Mouse (Mus musculus) intestine, postnatal 0 days (tissue): ENCODE measurements around the gene Atad2b. TPM values are rescaled to one million over a fixed set of nuclear protein-coding genes. Genes with fewer than 3 reads are reported as not detected.
A peak's percentile ranks its signal among the peaks of the same experiment; 100 is the strongest.
"Not testable (repeated sequence)": the region's sequence is repeated elsewhere in the genome, so short reads cannot be mapped to it uniquely, and the experiment has no call there.

Experiments used
- ATAC-seq: fragments of 200-750 bp; cut with Nextera tagmentation; 2 replicates; pipeline ENCODE4 v1.8.0; 2017; ENCODE audit warnings: mild to moderate bottlenecking, moderate TSS enrichment, moderate library complexity
- H3K27ac ChIP-seq: fragments of 300-500 bp; sonication (generic); 2 replicates; pipeline ENCODE4 v1.5.1; 2014; ENCODE audit warnings: mild to moderate bottlenecking, low read depth, low read length, moderate library complexity
- H3K27me3 ChIP-seq: fragments of 300-500 bp; sonication (generic); replicated peaks from 2 replicates; pipeline ENCODE4 v1.6.1; 2014; ENCODE audit warnings: low read length, mixed read lengths; ENCODE audit not compliant: control insufficient read depth, insufficient read depth
- H3K36me3 ChIP-seq: fragments of 300-500 bp; sonication (generic); 2 replicates; pipeline ENCODE4 v1.6.1; 2014; ENCODE audit warnings: mild to moderate bottlenecking, moderate library complexity; ENCODE audit not compliant: control insufficient read depth, insufficient read depth
- H3K4me1 ChIP-seq: fragments of 300-500 bp; sonication (generic); replicated peaks from 2 replicates; pipeline ENCODE4 v1.6.1; 2014; ENCODE audit warnings: antibody characterized with exemption, low read length, mixed read lengths; ENCODE audit not compliant: control insufficient read depth, insufficient read depth
- H3K4me2 ChIP-seq: fragments of 300-500 bp; sonication (generic); replicated peaks from 2 replicates; pipeline ENCODE4 v1.6.1; 2014; ENCODE audit warnings: low read depth, mild to moderate bottlenecking, moderate library complexity
- H3K4me3 ChIP-seq: fragments of 300-500 bp; sonication (generic); 2 replicates; pipeline ENCODE4 v1.5.1; 2014; ENCODE audit warnings: low read depth, low read length
- H3K9ac ChIP-seq: fragments of 300-500 bp; sonication (generic); 2 replicates; pipeline ENCODE4 v1.6.1; 2014; ENCODE audit warnings: mild to moderate bottlenecking, low read depth, low read length
- H3K9me3 ChIP-seq: fragments of 300-500 bp; sonication (generic); 2 replicates; pipeline ENCODE4 v1.6.1; 2016; ENCODE audit warnings: mixed run types; ENCODE audit not compliant: control insufficient read depth
- CTCF ChIP-seq: sonication (generic); IDR thresholded peaks from 2 replicates; pipeline ENCODE4 v1.5.1; 2016; ENCODE audit warnings: low read depth, mild to moderate bottlenecking, control low read depth, antibody characterized with exemption, moderate library complexity
- WGBS: fragments of 180-500 bp; shearing (Covaris S2); extraction: QIAGEN DNeasy Blood & Tissue Kit; methylation state at CpG from one replicate; pipeline ENCODE4 v1.1.7; 2014; 5-methylcytosine and 5-hydroxymethylcytosine counted together
- polyA plus RNA-seq: library from polyadenylated mRNA; unstranded; fragments of >200 nt; fragmentation: Nextera tagmentation; extraction: Ambion mirVana; gene quantifications from 2 replicates; pipeline ENCODE4 v1.2.1, GENCODE M21; 2015

Atad2b gene
- polyA plus RNA-seq, 1 experiment from 2014 or later = 5.5 TPM

- no peaks in the 10 kb centered on the region for H3K27me3 ChIP-seq
- H3K9ac ChIP-seq = peak within 1 kb of the TSS; percentile 91
- H3K36me3 ChIP-seq = no peaks in the 10 kb centered on the region
- H3K4me3 ChIP-seq = peak within 1 kb of the TSS; percentile 73
- H3K27ac ChIP-seq = peak within 1 kb of the TSS; percentile 98
- peak; percentile 48 for TF ChIP-seq CTCF
- peak; percentile 97 for ATAC-seq
- peak within 1 kb of the TSS; percentile 89 for H3K4me2 ChIP-seq
- WGBS = under 1% methylated on average over 124 of the region's 125 CpGs
- H3K4me1 ChIP-seq = no peaks in the 10 kb centered on the region
- no peaks in the 10 kb centered on the region for H3K9me3 ChIP-seq
These were observed 9.9 kb upstream of the Atad2b start, which contains the start of gene Ubxn2a for GRCm38 (mm10) chr12:4906951-4907906. Gene Ubxn2a, minus strand, starts transcription at chr12:4907705.

DNA sequence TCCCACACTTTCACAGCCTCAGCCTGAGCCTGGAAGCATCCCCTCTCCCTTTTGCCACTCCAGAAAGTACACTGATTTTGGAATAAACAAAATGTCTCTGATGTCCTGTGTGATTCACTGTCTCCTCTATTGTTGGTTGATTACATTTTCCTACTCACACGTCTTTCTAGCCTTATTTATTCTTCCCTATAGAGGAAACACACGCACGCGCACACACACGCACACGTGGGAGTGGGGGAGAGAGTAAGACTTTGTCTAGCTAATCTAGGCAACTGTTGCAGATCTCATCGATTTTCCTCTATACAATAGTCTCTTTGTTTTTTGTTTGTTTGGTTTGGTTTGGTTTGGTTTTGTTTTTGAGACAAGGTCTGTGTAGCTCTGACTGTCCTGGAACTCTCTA is 8.8 kb upstream of the Atad2b start:
- Histone ChIP-seq H3K27me3 (no peaks in the 10 kb centered on the region), H3K9ac (no peak overlapping the region), H3K4me2 (peak overlapping the region; percentile 89; the same call in 1 of the 2 replicates), H3K27ac (no peak overlapping the region), H3K36me3 (no peaks in the 10 kb centered on the region), H3K9me3 (no peaks in the 10 kb centered on the region), H3K4me1 (0 out of 2 replicates have a peak, but pooled peaks cover 3% of the 10 kb centered on the region), H3K4me3 (no peak overlapping the region; the same call in 1 of the 2 replicates)
- WGBS = 90% methylated on average over 7 of the region's 7 CpGs
- ATAC-seq = no peak
- no peak for TF ChIP-seq CTCF

DNA sequence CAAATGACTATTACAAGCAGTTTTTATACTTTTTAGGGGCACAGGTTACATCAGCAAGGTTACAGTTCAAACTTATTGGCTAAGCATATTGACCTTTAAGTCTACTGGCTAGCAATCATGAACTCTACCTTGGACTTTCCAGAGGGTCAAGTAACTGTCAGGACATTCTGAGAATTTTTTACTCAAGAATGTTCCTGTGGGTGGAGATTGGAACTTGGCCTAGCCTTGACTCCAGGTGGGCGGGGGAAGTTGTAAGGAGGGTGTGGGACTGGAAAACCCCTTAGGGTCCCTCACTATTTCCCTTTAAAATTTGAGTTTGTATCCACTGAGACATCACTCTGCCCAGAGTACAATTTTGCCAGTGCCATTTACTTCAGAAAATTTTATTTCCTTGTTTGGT is 6.7 kb upstream of the Atad2b start:
- H3K9ac ChIP-seq, H3K4me2 ChIP-seq, H3K27me3 ChIP-seq, H3K4me1 ChIP-seq, H3K9me3 ChIP-seq, H3K36me3 ChIP-seq, ATAC-seq, H3K4me3 ChIP-seq, H3K27ac ChIP-seq: not testable (repeated sequence)
- 86% methylated on average over 1 of the region's 1 CpGs for WGBS

- 72% methylated on average over 4 of the region's 4 CpGs for WGBS
- no peak overlapping the region for H3K27ac ChIP-seq
These were observed 5.4 kb upstream of the Atad2b start for GRCm38 (mm10) chr12:4911716-4912115.

GRCm38 (mm10) chr12:4914441-4914840 is 2.7 kb upstream of the Atad2b start:
- no peaks in the 10 kb centered on the region for H3K36me3 ChIP-seq
- H3K27ac ChIP-seq = no peak overlapping the region
- H3K27me3 ChIP-seq = no peaks in the 10 kb centered on the region
- no peak overlapping the region for H3K9ac ChIP-seq
- WGBS = 57% methylated on average over 3 of the region's 3 CpGs
- H3K9me3 ChIP-seq = no peaks in the 10 kb centered on the region
- no peak for ATAC-seq
- H3K4me1 ChIP-seq = 0 out of 2 replicates have a peak, but pooled peaks cover 3% of the 10 kb centered on the region
- no peak overlapping the region for H3K4me2 ChIP-seq
- H3K4me3 ChIP-seq = no peak overlapping the region
- TF ChIP-seq CTCF = no peak

More at GRCm38 (mm10) chr12:4911716-4912115, 5.4 kb upstream of the Atad2b start:
- no peak overlapping the region for H3K4me3 ChIP-seq
- H3K4me2 ChIP-seq = no peak overlapping the region
- no peak for TF ChIP-seq CTCF
- no peak overlapping the region for H3K9ac ChIP-seq
- H3K4me1 ChIP-seq = 0 out of 2 replicates have a peak, but pooled peaks cover 3% of the 10 kb centered on the region
- no peaks in the 10 kb centered on the region for H3K9me3 ChIP-seq
- no peak for ATAC-seq
- no peaks in the 10 kb centered on the region for H3K27me3 ChIP-seq
- H3K36me3 ChIP-seq = no peaks in the 10 kb centered on the region

- H3K27me3 ChIP-seq = no peaks in the 10 kb centered on the region
- 0 out of 2 replicates have a peak, but pooled peaks cover 3% of the 10 kb centered on the region for H3K4me1 ChIP-seq
- TF ChIP-seq CTCF = no peak
- no peaks in the 10 kb centered on the region for H3K36me3 ChIP-seq
- H3K9me3 ChIP-seq = no peaks in the 10 kb centered on the region
- ATAC-seq = no peak
- no peak overlapping the region for H3K4me3 ChIP-seq
- no peak overlapping the region for H3K27ac ChIP-seq
- WGBS = 70% methylated on average over 3 of the region's 3 CpGs
- no peak overlapping the region for H3K9ac ChIP-seq
- H3K4me2 ChIP-seq = no peak overlapping the region
These were observed 2.2 kb upstream of the Atad2b start for GRCm38 (mm10) chr12:4914944-4915343.
